Comparison of ENCODE assay signal across 14 mouse cellular contexts in genomic region chr7:144777805-144778204, GRCm38 (mm10). TPM values are rescaled to one million over a fixed set of nuclear protein-coding genes. Genes with fewer than 3 reads are reported as not detected.
"Had no signal": no experiment of that assay in that cellular context is flagged by ENCODE, and none has a peak within 500 bp of the region (broad histone marks: within the 10 kb centered on the region; RNA-seq: fewer than 3 reads in every experiment).

No protein-coding gene starts in this region.

- H3K9me3 ChIP-seq: limb, embryonic 15.5 days; midbrain, embryonic 13.5 days; neural tube, embryonic 15.5 days had no signal

- ATAC-seq: intestine, postnatal 0 days; midbrain, embryonic 13.5 days had no signal

- H3K9ac ChIP-seq: limb, embryonic 15.5 days; liver, embryonic 14.5 days; midbrain, embryonic 13.5 days; neural tube, embryonic 15.5 days had no signal

- H3K4me3 ChIP-seq: layer of hippocampus, adult 2 months; limb, embryonic 15.5 days; midbrain, embryonic 13.5 days; myocyte; neural tube, embryonic 15.5 days had no signal

- H3K27ac ChIP-seq: layer of hippocampus, adult 2 months; limb, embryonic 15.5 days; liver, embryonic 14.5 days; midbrain, embryonic 13.5 days; neural tube, embryonic 15.5 days; stomach, postnatal 0 days had no signal

- DNase-seq: kidney, adult 9 months; kidney, postnatal 10 days; kidney, postnatal 4 days; lung, adult 18-20 months; thymus, postnatal 4 days had no signal

- H3K27me3 ChIP-seq: limb, embryonic 15.5 days had no signal

- H3K4me2 ChIP-seq: limb, embryonic 15.5 days; midbrain, embryonic 13.5 days; neural tube, embryonic 15.5 days had no signal

- H3K36me3 ChIP-seq: limb, embryonic 15.5 days; midbrain, embryonic 13.5 days; neural tube, embryonic 15.5 days had no signal

RNA-seq across cellular contexts. Expression of gene Ano1, which starts 26.0 kb away (rescaled TPM):
- total RNA-seq: megakaryocyte-erythroid progenitor cell, adult 5-6 weeks had no signal
